Mouse (Mus musculus) spleen, postnatal 10 days (tissue): ENCODE results near the gene Gm11437.

Experiments used
- DNase-seq, 2 experiments: peaks; one replicate each; pipeline ENCODE4 v3.0.0; 2021 to 2022; ENCODE audit warnings: low spot score in 2 of 2

The Gm11437 gene

GRCm38 (mm10) chr11:84145201-84145798, 22.0 kb downstream of the Gm11437 start:
- DNase-seq = no peak

- DNase-seq = peak; percentile 32 to 65
Observed at GRCm38 (mm10) chr11:84141752-84142151, 25.5 kb downstream of the Gm11437 start.

- no peak for DNase-seq
Observed at GRCm38 (mm10) chr11:84136453-84136852, 30.8 kb downstream of the Gm11437 start.

DNA sequence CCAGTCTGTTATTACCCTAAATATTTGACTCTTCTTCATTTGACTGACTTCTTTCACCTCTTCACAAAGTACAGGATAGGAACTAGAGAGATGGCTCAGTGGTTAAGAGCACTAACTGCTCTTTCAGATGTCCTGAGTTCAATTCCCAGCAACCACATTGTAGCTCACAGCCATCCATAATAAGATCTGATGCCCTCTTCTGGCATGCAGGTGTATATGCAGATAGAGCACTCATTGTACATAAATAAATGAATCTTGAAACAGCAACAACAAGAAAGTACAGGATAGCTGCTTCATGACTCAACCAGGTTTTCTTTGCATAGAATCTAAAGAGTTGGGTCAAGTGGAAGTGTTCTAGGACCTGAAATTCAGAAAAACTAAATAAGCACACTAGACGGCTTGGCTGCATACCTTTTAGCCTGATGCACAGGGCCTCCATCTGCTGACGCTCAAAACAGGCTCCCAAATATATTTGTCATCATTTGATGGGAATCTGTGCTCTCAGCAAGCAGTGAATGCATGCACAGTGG, 32.9 kb downstream of the Gm11437 start:
- no peak for DNase-seq

DNA sequence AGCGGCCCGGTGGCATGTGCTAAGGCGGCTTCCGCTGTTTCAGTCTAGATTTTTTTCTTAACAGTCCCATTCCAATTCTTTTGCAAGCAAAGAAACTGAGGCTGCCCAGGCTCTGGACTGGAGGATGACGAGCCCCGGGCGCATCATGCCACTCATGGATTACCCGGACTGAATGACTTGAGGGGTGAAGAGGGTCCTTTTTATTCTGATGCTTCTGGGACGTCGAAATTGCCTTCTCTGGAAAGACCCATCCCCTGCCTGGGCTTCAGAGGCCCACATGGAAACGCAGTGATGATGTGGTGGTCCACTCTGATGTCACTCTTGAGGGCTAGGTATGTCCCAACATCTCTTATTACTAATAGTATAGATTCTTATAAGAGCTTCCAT, 37.5 kb downstream of the Gm11437 start:
- no peak for DNase-seq

DNA sequence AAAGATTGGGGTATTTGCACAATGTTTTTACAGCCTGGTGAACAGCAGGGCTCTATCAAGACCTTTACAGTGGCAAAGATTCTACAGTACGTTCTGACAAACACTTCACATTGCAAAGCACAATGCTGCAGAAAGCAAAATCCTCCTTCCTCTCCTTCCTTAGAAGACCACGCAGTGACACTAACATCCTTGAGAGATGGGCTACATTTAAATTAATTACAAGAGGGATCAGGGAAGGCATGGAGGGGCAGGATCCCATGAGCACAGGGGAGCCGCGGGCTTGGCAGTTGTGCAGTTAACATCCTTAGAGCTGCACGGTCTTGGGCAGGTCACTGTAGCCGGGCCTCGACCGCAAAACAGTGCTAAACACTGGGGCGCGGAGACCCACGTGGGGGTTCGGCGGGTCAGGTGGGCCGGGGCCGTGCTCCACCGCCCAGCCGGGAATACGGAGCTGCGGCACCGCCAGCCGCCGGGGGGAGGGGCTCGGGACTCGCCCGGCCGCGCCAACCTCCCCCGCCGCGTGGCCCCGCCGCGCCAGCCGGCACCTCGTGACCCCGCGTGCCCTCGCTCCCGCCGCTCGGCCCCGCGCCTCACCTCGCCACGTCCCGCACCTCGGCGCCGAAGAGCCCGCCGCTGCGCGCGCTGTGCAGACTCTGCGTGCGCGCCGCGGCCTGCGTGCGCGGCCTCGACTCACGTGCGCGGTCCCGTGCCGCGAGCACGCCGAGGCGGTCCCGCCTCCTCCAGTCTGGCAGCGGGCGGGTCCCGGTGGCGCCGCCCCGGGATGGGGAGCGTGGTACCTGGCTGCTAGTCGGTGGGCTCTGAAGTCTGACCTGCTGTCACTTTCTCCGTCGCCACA, 38.1 kb downstream of the Gm11437 start, which contains the start of the genes Tada2a and Acaca:
Tada2a (minus strand) TSS at position 658 of the 856 bp plus-strand sequence.
Acaca (plus strand) TSS at position 730 of the 856 bp plus-strand sequence.
- peak; percentile 69 to 83 for DNase-seq

DNA sequence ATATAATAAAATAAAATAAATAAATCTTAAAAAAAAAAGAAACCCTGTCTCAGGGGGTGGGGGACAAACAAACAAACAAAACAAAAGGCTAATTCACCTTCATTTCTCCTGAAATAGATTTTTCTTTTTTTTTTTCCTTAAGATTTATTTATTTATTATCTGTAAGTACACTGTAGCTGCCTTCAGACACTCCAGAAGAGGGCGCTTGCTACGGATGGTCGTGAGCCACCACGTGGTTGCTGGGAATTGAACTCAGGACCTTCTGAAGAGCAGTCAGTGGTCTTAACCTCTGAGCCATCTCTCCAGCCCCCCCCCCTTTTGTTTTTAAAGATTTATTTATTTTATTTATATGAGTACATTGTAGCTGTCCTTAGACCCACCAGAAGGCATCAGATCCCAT, 39.3 kb downstream of the Gm11437 start:
- DNase-seq = peak in 1 of 2 experiments; percentile 16

DNA sequence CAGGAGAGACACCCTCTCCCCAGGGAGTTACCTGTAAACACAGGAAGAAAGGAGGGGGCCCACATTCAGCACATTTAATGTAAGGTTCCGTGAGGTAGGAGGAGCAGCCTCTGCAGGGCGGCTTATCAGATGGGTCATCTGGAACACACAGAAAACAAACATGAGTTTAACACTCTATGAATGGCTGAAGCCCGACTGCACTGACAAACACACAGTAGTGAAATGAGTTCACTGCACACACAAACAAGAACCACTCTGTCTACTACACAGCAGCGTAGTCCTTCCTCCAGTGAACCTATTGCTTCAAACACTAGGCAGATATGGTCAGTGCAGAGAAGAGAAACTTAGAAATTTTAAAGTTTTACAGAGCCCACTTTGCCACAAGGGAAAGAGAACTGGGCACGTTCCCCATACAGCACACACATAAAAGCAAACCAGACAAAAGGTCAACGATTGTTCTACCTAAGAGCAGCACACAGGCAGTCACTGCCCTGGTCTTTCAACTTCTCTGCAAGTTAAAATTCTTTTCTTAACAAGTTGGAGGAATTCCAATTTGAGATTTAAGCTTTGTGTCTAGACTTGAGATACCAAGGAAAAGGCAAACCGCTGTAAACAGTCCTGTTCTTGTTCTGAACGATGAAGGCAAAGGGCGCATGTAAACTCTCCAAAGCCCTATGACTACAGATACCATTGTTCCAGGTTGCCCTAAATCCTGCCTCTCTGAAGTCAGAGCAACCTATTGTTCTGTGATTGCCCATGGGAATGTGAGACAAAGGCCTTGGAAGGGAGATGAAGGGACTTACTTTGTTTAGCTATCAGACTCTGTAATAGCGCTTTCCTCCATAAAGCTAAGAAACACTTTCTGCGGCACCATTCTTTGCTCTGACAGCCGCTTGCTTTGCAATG, 46.0 kb downstream of the Gm11437 start:
- DNase-seq = no peak

DNA sequence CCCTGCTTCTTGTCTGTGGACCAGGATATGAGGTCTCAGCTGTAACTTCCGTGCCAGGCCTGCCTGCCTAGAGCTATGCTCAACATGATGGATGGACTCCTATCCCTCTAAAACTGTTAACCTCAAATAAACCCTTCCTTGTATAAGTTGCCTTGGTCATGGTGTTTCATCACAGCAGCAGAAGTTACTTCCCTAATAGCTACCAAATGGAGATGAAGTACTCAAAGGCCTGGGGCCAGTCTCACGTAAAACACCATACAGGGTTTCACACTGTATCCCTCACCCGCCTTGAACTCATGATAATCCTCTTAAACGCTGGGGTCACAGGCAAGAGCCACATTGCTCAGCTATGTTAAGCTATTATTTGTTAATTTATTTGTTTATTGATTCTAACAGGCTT, 49.8 kb downstream of the Gm11437 start:
- DNase-seq = no peak

GRCm38 (mm10) chr11:84116221-84116620, 51.1 kb downstream of the Gm11437 start:
- no peak for DNase-seq

DNA sequence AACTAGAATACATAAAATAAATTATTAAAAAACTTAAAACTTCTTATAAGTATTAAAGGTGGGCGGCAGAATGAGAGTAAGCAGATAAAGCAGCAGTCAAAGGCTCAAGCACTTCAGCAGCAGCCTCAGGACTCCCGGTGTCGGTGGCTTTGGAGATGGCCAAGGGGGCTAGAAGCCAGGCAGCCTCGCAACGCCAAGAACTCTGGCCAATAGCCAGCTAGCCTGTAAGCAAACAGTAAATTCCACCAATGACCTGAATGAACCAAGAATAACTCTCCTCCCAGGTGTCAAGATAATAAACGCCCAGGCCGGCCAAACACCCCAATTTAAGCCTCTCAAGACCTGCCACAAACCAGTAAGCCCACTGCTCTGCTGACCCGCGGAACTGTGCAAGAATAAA, 51.6 kb downstream of the Gm11437 start:
- DNase-seq = no peak

- DNase-seq = no peak
Observed at GRCm38 (mm10) chr11:84113623-84114022, 53.7 kb downstream of the Gm11437 start.

GRCm38 (mm10) chr11:84107137-84107536, 60.1 kb downstream of the Gm11437 start:
- DNase-seq = no peak

GRCm38 (mm10) chr11:84104036-84104435, 63.2 kb downstream of the Gm11437 start:
- DNase-seq = no peak

DNA sequence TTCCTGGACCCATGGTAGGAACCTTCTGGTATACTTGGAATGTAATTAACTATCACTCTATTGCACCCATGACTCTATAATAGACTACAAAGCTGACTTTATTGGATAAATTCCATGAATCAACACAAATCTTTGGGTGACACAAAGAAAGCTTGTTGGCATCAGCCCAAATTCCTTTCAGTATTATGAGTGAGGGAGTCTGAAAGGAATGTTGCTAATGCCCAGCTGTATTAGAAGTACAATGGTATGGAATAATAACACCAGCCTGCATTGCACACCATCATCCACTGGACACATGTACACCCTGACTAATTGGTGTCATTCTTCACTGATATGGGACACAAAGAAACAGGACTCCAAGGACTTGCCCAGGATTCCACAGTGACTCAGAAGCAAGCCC, 66.1 kb downstream of the Gm11437 start:
- no peak for DNase-seq
